Mouse (Mus musculus) liver, embryonic 14.5 days (tissue): ENCODE data around the gene Hexa. TPM values are rescaled to one million over a fixed set of nuclear protein-coding genes. Genes with fewer than 3 reads are reported as not detected.

ENCODE experiments used
- ATAC-seq: fragments of 200-750 bp; cut with Nextera tagmentation; 2 replicates; pipeline ENCODE4 v1.8.0; 2017; ENCODE audit warnings: moderate number of reproducible peaks, mild to moderate bottlenecking, moderate library complexity; ENCODE audit not compliant: insufficient read depth
- DNase-seq, 3 experiments: peaks; one replicate each; pipeline ENCODE4 v3.0.0-alpha.2; 2012 to 2013; ENCODE audit warnings: low read depth in 3 of 3, low spot score in 3 of 3
- H3K27ac ChIP-seq: fragments of 300-500 bp; sonication (generic); 2 replicates; pipeline ENCODE4 v1.5.1; 2014; ENCODE audit warnings: moderate library complexity, mild to moderate bottlenecking, control low read depth, inconsistent platforms
- H3K27me3 ChIP-seq: fragments of 300-500 bp; sonication (generic); 2 replicates; pipeline ENCODE4 v1.6.1; 2014; ENCODE audit warnings: mild to moderate bottlenecking, low read length, moderate library complexity; ENCODE audit not compliant: control insufficient read depth, insufficient read depth
- H3K36me3 ChIP-seq: fragments of 300-500 bp; sonication (generic); replicated peaks from 2 replicates; pipeline ENCODE4 v1.6.1; 2014; ENCODE audit warnings: low read depth; ENCODE audit not compliant: control insufficient read depth, insufficient read depth
- H3K4me1 ChIP-seq, 2 experiments: fragments of 200-500 bp in 1 of 2; fragments of 300-500 bp in 1 of 2; sonication (generic) in 1 of 2; replicated peaks; 2 replicates each; pipeline ENCODE4 v1.6.1; 2012 to 2014; ENCODE audit warnings: antibody characterized with exemption in 1 of 2, inconsistent platforms in 1 of 2, low read length in 1 of 2; ENCODE audit not compliant: control insufficient read depth in 2 of 2, insufficient read depth in 2 of 2
- H3K4me2 ChIP-seq: fragments of 300-500 bp; sonication (generic); 2 replicates; pipeline ENCODE4 v1.6.1; 2014; ENCODE audit warnings: low read depth, mild to moderate bottlenecking, control low read depth, moderate library complexity
- H3K4me3 ChIP-seq, 2 experiments: fragments of 200-500 bp in 1 of 2; fragments of 300-500 bp in 1 of 2; sonication (generic) in 1 of 2; 2 replicates each; pipeline ENCODE4 v1.5.1; 2012 to 2014; ENCODE audit warnings: low read depth in 2 of 2, low read length in 2 of 2, mild to moderate bottlenecking in 2 of 2, control low read depth in 1 of 2, inconsistent platforms in 1 of 2, moderate library complexity in 1 of 2; ENCODE audit not compliant: insufficient read depth in 1 of 2
- H3K9ac ChIP-seq: fragments of 300-500 bp; sonication (generic); replicated peaks from 2 replicates; pipeline ENCODE4 v1.6.1; 2014; ENCODE audit warnings: mild to moderate bottlenecking, control low read depth, moderate library complexity
- H3K9me3 ChIP-seq: fragments of 300-500 bp; sonication (generic); 2 replicates; pipeline ENCODE4 v1.6.1; 2016; ENCODE audit warnings: low read length, mixed read lengths; ENCODE audit not compliant: control insufficient read depth
- CTCF ChIP-seq: IDR thresholded peaks from 2 replicates; pipeline ENCODE4 v1.5.1; 2016; ENCODE audit warnings: antibody characterized with exemption, low read depth, control low read depth
- EP300 ChIP-seq: IDR thresholded peaks from 2 replicates; pipeline ENCODE4 v1.6.1; 2016; ENCODE audit warnings: antibody characterized with exemption, low read depth
- WGBS: fragments of 180-500 bp; shearing (Covaris S2); extraction: QIAGEN DNeasy Blood & Tissue Kit; methylation state at CpG from one replicate; pipeline ENCODE4 v1.1.7; 2014; ENCODE audit not compliant: insufficient replicate concordance; 5-methylcytosine and 5-hydroxymethylcytosine counted together
- polyA plus RNA-seq, 2 experiments: library from polyadenylated mRNA; depleted of rRNA in 1 of 2; stranded (reverse) in 1 of 2; unstranded in 1 of 2; fragments of >200 nt; fragmentation: Nextera tagmentation in 1 of 2; extraction: Ambion mirVana in 1 of 2; gene quantifications; 2 replicates each; pipeline versions ENCODE4 v1.2.1 to v1.2.3; 2012 to 2014

Hexa gene
- polyA plus RNA-seq, 2 experiments: 17.5 to 29.1 TPM

- no peak for TF ChIP-seq CTCF
- no peak overlapping the region for H3K27ac ChIP-seq
- no peak overlapping the region for H3K9ac ChIP-seq
- DNase-seq (no peak), ATAC-seq (no peak)
- no peak overlapping the region for H3K4me2 ChIP-seq
- H3K27me3 ChIP-seq: no peaks in the 10 kb centered on the region
- no peaks in the 10 kb centered on the region for H3K9me3 ChIP-seq
- no peaks in the 10 kb centered on the region for H3K36me3 ChIP-seq
- no peak overlapping the region for H3K4me3 ChIP-seq
- H3K4me1 ChIP-seq: no peaks in the 10 kb centered on the region; a peak in 2 of 4 replicates
- 55% methylated on average over 5 of the region's 5 CpGs for WGBS
These were observed 20.4 kb upstream of the Hexa start for GRCm38 (mm10) chr9:59518976-59519375.

DNA sequence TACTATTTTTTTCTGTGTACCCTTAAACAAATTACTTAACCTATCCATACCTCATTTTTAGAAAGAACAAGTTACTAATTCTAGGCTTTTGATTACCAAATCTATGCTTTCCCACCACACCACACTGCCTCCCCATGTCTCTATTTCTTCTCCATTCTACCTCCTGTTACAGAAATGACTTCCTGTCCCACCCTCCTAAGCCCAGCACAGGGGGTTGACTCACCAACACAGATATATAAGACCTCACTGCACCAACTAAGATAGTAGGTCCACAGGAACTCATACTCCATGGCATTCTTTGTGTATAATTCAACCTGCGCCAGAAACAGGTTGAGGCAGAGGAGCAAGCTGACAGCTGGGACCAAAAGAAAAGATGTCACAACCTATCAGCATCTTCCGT lies 19.9 kb upstream of the Hexa start:
- Histone ChIP-seq H3K4me1 (no peaks in the 10 kb centered on the region; a peak in 2 of 4 replicates), H3K27me3 (no peaks in the 10 kb centered on the region), H3K27ac (no peak overlapping the region), H3K4me3 (no peak overlapping the region), H3K4me2 (no peak overlapping the region), H3K9ac (no peak overlapping the region), H3K36me3 (no peaks in the 10 kb centered on the region), H3K9me3 (no peaks in the 10 kb centered on the region)
- no peak for TF ChIP-seq EP300
- TF ChIP-seq CTCF: no peak
- DNase-seq (no peak), ATAC-seq (no peak)
- 42% methylated on average over 2 of the region's 2 CpGs for WGBS

DNA sequence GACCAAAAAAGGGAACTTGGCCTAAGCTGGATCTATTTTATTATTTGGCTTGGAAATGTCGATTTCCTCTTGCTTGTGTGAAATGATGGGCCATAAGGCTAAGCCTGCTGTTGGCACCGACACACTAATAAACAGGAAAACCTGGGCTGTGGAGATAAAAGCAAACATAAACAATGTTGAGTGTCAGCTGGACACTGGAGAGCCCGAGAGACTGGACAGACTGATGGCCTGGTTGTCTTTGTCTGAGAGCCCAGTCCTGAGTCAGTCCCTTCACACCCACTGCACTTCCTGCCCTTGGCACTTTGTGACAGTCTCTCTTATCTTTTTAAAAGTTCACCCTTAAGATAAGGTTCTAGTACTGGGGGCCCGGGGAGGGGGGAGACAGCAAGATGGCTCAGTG lies 16.4 kb upstream of the Hexa start:
- ATAC-seq (no peak), DNase-seq (no peak)
- no peak overlapping the region for H3K4me2 ChIP-seq
- no peak overlapping the region for H3K9ac ChIP-seq
- no peak overlapping the region for H3K4me3 ChIP-seq
- H3K27me3 ChIP-seq: no peaks in the 10 kb centered on the region
- WGBS: 6% methylated on average over 4 of the region's 4 CpGs
- TF ChIP-seq EP300 (no peak), CTCF (no peak)
- H3K9me3 ChIP-seq: no peaks in the 10 kb centered on the region
- H3K36me3 ChIP-seq: no peaks in the 10 kb centered on the region
- H3K27ac ChIP-seq: no peak overlapping the region
- H3K4me1 ChIP-seq: no peaks in the 10 kb centered on the region; a peak in 2 of 4 replicates

DNA sequence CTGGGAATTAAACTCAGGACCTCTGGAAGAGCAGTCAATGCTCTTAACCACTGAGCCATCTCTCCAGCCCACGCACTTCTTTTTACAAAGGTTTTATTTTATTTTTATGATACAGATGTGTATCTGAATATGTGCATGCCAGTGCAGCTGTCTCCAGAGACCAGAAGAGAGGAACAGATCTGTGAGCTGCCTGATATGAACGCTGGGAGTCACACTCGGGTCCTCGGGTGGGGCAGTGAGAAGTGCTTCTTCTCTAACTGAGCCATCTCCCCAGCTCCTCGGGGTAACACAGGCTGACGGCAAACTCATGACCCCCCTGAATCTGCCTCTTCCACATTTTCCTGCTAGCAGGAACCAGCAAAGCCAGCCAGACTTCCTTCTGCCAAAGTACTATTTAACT lies 12.6 kb upstream of the Hexa start:
- H3K4me3 ChIP-seq: no peak overlapping the region
- WGBS: 16% methylated on average over 6 of the region's 6 CpGs
- ATAC-seq: no peak

GRCm38 (mm10) chr9:59527580-59527979 lies 11.8 kb upstream of the Hexa start:
- Histone ChIP-seq H3K9me3 (no peaks in the 10 kb centered on the region), H3K4me2 (no peak overlapping the region), H3K4me1 (no peaks in the 10 kb centered on the region; a peak in 2 of 4 replicates), H3K27ac (no peak overlapping the region), H3K27me3 (no peaks in the 10 kb centered on the region), H3K36me3 (no peaks in the 10 kb centered on the region), H3K9ac (no peak overlapping the region), H3K4me3 (no peak overlapping the region)
- ATAC-seq: no peak
- 60% methylated on average over 3 of the region's 3 CpGs for WGBS
- no peak for DNase-seq
- no peak for TF ChIP-seq CTCF
- no peak for TF ChIP-seq EP300

More for the DNA sequence above, 12.6 kb upstream of the Hexa start:
- Histone ChIP-seq H3K9ac (no peak overlapping the region), H3K4me1 (no peaks in the 10 kb centered on the region; a peak in 2 of 4 replicates), H3K4me2 (no peak overlapping the region), H3K27me3 (no peaks in the 10 kb centered on the region), H3K9me3 (no peaks in the 10 kb centered on the region), H3K27ac (no peak overlapping the region), H3K36me3 (no peaks in the 10 kb centered on the region)
- TF ChIP-seq EP300 (no peak), CTCF (no peak)
- DNase-seq: no peak
